Mouse (Mus musculus) ES-E14 (cell line): Measurements from ENCODE around the gene E030018B13Rik. TPM values are rescaled to one million over a fixed set of nuclear protein-coding genes. Genes with fewer than 3 reads are reported as not detected.

Source experiments
- DNase-seq: peaks from one replicate; pipeline ENCODE4 v3.0.0-alpha.2; 2013; ENCODE audit warnings: low read depth, low spot score
- H3K27ac ChIP-seq: 2 replicates; pipeline ENCODE4 v1.5.1; 2012; ENCODE audit warnings: low read depth, mild to moderate bottlenecking, low read length, moderate library complexity, mixed read lengths; ENCODE audit not compliant: poor library complexity, insufficient read depth, severe bottlenecking
- H3K36me3 ChIP-seq: 2 replicates; pipeline ENCODE4 v1.6.1; 2012; ENCODE audit warnings: mild to moderate bottlenecking, low read length, moderate library complexity, mixed read lengths; ENCODE audit not compliant: control insufficient read depth, poor library complexity, insufficient read depth, severe bottlenecking
- H3K4me1 ChIP-seq, 2 experiments: fragments of 150-350 bp in 1 of 2; sonication (generic) in 1 of 2; 2 replicates each; pipeline ENCODE4 v1.6.1; 2012; ENCODE audit warnings: low read length in 2 of 2, mild to moderate bottlenecking in 1 of 2, mixed read lengths in 1 of 2; ENCODE audit not compliant: control insufficient read depth in 2 of 2, insufficient read depth in 2 of 2, poor library complexity in 1 of 2
- H3K4me3 ChIP-seq, 2 experiments: fragments of 150-350 bp in 1 of 2; sonication (generic) in 1 of 2; 2 replicates each; pipeline ENCODE4 v1.5.1; 2012; ENCODE audit warnings: low read length in 2 of 2, low read depth in 1 of 2, mild to moderate bottlenecking in 1 of 2, mixed read lengths in 1 of 2; ENCODE audit not compliant: insufficient read depth in 1 of 2, poor library complexity in 1 of 2, severe bottlenecking in 1 of 2
- H3K9ac ChIP-seq: 2 replicates; pipeline ENCODE4 v1.6.1; 2012; ENCODE audit warnings: low read depth, mild to moderate bottlenecking, low read length, mixed read lengths; ENCODE audit not compliant: poor library complexity, insufficient read depth, severe bottlenecking
- H3K9me3 ChIP-seq: fragments of 150-350 bp; sonication (generic); 2 replicates; pipeline ENCODE4 v1.6.1; 2012; ENCODE audit warnings: low read depth, mild to moderate bottlenecking, low read length; ENCODE audit not compliant: control insufficient read depth, insufficient read depth
- CHD2 ChIP-seq: IDR thresholded peaks from 2 replicates; pipeline ENCODE4 v1.6.1; 2014; ENCODE audit warnings: mild to moderate bottlenecking, low read depth, low read length, inconsistent platforms
- HCFC1 ChIP-seq: IDR thresholded peaks from 2 replicates; pipeline ENCODE4 v1.6.1; 2012; ENCODE audit warnings: low read length, inconsistent platforms, borderline replicate concordance; ENCODE audit not compliant: insufficient read depth
- MAFK ChIP-seq: IDR thresholded peaks from 2 replicates; pipeline ENCODE4 v1.6.1; 2014; ENCODE audit warnings: mild to moderate bottlenecking, low read depth, low read length, inconsistent platforms; ENCODE audit not compliant: insufficient read depth
- ZC3H11A ChIP-seq: IDR thresholded peaks from 2 replicates; pipeline ENCODE4 v1.6.1; 2012; ENCODE audit warnings: low read depth, mild to moderate bottlenecking, inconsistent platforms, low read length, borderline replicate concordance
- ZNF384 ChIP-seq: IDR thresholded peaks from 2 replicates; pipeline ENCODE4 v1.6.1; 2012; ENCODE audit warnings: low read depth, low read length, inconsistent platforms
- in situ Hi-C, 2 experiments: fragments of 600-800 bp; cut with MboI; formaldehyde crosslinking; loops; one replicate each; pipeline ENCODE4 v1.15.1; 2025; ENCODE audit warnings: low sequenced_read_pairs in 2 of 2, inconsistent platforms in 1 of 2; ENCODE audit not compliant: unreplicated experiment in 2 of 2
- total RNA-seq: library from RNA; depleted of rRNA; stranded (reverse); fragments of 300-350 nt; gene quantifications from 2 replicates; pipeline ENCODE4 v1.2.3, GENCODE M21; 2012

Gene E030018B13Rik
- total RNA-seq, 1 experiment, result not detected

- in situ Hi-C loops, result no loop called here
- no peak for DNase-seq
- TF ChIP-seq ZC3H11A (no peak), MAFK (no peak), HCFC1 (no peak), ZNF384 (no peak), CHD2 (no peak)
- Histone ChIP-seq H3K9ac (no peak overlapping the region), H3K36me3 (peaks cover 2% of the 10 kb centered on the region; the same call in 1 of the 2 replicates), H3K4me3 (no peak overlapping the region), H3K27ac (no peak overlapping the region), H3K9me3 (no peaks in the 10 kb centered on the region), H3K4me1 (peaks cover 11 to 34% of the 10 kb centered on the region in 2 experiments)
Observed at GRCm38 (mm10) chr7:63925413-63926360, 9.0 kb downstream of the E030018B13Rik start.

- Histone ChIP-seq H3K9ac (no peak overlapping the region), H3K9me3 (no peaks in the 10 kb centered on the region), H3K36me3 (peaks cover 2% of the 10 kb centered on the region; the same call in 1 of the 2 replicates), H3K27ac (no peak overlapping the region), H3K4me1 (peaks cover 7 to 33% of the 10 kb centered on the region in 2 experiments), H3K4me3 (no peak overlapping the region)
- TF ChIP-seq CHD2 (no peak), MAFK (no peak), HCFC1 (no peak), ZC3H11A (no peak), ZNF384 (no peak)
- no peak for DNase-seq
- in situ Hi-C loops, result no loop called here
Observed at GRCm38 (mm10) chr7:63926492-63926891, 9.8 kb downstream of the E030018B13Rik start.

- no peak overlapping the region for H3K27ac ChIP-seq
- H3K4me1 ChIP-seq, result peaks cover 4 to 31% of the 10 kb centered on the region in 2 experiments
- in situ Hi-C loops, result no loop called here
- DNase-seq, result no peak
- no peaks in the 10 kb centered on the region for H3K9me3 ChIP-seq
- TF ChIP-seq CHD2, result no peak
- no peak for TF ChIP-seq ZNF384
- TF ChIP-seq ZC3H11A, result no peak
- TF ChIP-seq HCFC1, result no peak
- no peak for TF ChIP-seq MAFK
- H3K4me3 ChIP-seq, result 0 out of 4 replicates have a peak overlapping the region, but pooled peaks of 1 of the 2 experiments have one; percentile 7
- peaks cover 2% of the 10 kb centered on the region; the same call in 1 of the 2 replicates for H3K36me3 ChIP-seq
- H3K9ac ChIP-seq, result no peak overlapping the region
Observed at GRCm38 (mm10) chr7:63927121-63927520, 10.5 kb downstream of the E030018B13Rik start.

- Histone ChIP-seq H3K9ac (no peak overlapping the region), H3K36me3 (peaks cover 5% of the 10 kb centered on the region; the same call in 1 of the 2 replicates), H3K4me3 (no peak overlapping the region), H3K4me1 (peaks cover 6 to 28% of the 10 kb centered on the region in 2 experiments), H3K9me3 (no peaks in the 10 kb centered on the region), H3K27ac (no peak overlapping the region)
- in situ Hi-C loops, result no loop called here
- TF ChIP-seq CHD2, result no peak
- TF ChIP-seq ZNF384, result no peak
- no peak for TF ChIP-seq ZC3H11A
- no peak for TF ChIP-seq MAFK
- no peak for TF ChIP-seq HCFC1
- DNase-seq, result no peak
Observed at GRCm38 (mm10) chr7:63929080-63929479, 12.4 kb downstream of the E030018B13Rik start.
